Mouse (Mus musculus) mesoderm, embryonic 11.5 days (tissue): ENCODE data around the gene Cacnb1.

Experiments
- DNase-seq: peaks from one replicate; pipeline ENCODE4 v3.0.0-alpha.2; 2012; ENCODE audit warnings: low read depth, low spot score

Cacnb1 gene

GRCm38 (mm10) chr11:97987551-97988526 lies 35.0 kb downstream of the Cacnb1 start:
- peak; percentile 96 for DNase-seq

GRCm38 (mm10) chr11:97986738-97987465 lies 35.9 kb downstream of the Cacnb1 start:
- DNase-seq: no peak

DNA sequence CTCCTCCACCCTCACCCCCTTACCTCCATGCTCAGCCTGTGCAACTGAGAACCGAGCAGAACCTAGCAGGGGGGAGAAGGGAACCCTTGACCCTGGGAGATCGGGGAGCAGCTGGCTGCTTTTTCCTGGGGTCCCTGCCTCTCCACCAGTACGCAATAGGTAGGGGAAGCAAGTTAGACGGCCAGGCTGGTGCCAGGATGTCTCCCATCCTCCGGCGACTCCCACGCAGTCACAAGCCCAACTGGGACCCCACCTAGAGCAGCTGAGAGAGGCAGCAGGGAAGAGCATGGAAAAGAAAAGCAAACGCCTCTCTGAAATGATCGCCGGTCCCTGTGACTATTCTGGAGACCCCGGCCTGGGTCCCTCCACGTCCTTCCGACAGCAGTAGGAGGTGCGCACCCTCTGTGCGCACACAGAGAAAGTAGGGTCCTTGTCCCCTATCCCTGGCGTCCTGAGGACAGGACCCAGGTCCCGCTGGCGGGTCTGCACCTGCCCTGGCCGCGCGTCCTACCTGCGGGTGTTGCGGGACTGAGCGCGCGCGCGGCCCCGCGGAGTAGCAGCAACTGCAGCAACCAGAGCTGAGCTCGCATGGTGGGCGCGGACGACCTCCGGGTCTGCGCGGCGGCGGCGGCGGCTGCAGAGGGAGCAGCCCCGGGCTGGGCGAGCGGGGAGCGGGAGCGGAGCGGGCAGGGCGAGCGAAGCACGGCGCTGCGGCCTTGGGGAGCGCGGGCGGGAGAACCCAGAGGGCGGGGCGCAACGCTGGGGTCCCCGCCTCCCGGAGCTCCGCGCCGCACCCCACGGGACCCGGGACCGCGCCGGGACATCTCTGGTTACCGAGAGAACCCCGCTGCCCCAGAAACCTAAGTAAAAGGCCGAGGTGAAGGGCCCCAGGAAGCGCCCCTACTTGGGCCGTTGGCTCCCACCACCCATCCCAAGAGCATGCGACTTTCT lies 36.8 kb downstream of the Cacnb1 start, which contains the start of gene Plxdc1:
TSS of gene Plxdc1 (minus strand) at position 718 of the 951 bp plus-strand sequence.
- DNase-seq: no peak

DNA sequence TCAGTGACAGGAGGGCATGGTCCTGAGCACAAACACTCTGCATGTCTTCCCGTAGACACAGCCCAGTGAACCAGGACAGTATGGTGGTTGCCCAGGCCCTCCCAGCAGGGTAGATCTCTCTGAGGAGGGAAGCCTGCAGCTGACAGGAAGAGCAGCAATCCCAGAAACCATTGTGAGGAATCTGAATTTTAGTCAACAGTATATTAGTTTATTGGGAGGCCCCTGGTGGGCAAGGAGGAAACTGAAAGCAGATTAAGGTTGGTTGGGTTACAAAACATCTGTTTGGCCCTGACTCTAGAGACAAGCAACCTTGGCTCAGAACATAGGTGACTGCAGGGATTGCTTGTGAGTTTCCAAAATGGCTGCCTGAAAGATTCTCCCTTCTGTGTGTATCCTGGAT lies 38.9 kb downstream of the Cacnb1 start:
- no peak for DNase-seq

- no peak for DNase-seq
Measured at GRCm38 (mm10) chr11:97983506-97983905, 39.3 kb downstream of the Cacnb1 start.

- DNase-seq: no peak
Measured at GRCm38 (mm10) chr11:97982721-97983120, 40.1 kb downstream of the Cacnb1 start.

- DNase-seq: no peak
Measured at GRCm38 (mm10) chr11:97980531-97980966, 42.3 kb downstream of the Cacnb1 start.

DNA sequence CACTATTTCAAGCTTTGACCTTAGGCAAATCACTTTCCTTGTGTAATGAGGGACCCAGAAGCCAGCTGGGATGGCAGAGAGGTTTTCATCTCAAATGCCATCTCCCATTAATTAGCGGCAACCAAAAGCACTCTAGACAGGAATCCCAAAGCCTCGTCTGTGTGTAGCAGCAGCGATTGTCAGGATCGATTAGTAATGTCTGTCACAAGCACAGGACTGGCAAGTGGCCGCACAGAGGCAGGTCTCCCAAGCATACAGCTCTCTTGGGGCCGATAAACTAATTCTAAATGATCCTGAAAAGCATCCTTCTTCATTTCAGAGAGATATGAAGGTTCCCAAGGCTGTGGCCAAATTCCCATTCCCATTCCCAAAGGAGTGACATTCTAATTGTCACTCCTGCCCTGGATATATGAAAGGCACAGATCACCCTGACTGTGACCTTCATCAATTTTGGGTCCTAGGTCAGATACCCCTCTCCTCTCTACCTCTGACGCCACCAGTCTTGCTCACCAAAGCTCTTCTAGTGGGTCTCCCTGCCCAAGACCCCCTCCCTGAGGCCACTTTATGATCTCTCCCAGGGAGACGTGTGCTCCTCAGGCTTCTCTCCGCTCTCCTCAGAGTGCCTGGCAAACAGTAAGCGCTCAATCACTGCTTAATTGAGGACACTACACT lies 42.9 kb downstream of the Cacnb1 start:
- DNase-seq: no peak

GRCm38 (mm10) chr11:97978392-97978791 lies 44.4 kb downstream of the Cacnb1 start:
- DNase-seq: no peak

DNA sequence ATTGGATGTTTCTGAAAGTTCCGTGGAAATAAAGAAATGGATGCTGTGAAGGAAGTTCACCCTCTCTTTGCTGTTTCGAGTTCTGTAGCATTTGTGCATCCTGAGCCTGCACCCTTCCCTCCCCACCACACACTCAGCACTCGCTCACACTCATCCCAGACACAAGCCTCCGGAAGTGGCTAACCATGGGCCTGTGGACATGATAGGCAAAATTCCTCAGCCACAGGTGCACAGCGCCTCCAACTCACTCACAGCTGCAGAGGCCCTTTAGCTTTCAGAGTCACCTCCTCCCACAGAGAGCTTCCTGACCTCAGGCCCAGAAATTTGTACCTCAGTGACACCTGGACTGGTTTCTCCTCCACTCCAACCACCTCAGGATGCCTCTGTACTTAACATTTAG lies 45.0 kb downstream of the Cacnb1 start:
- no peak for DNase-seq

DNA sequence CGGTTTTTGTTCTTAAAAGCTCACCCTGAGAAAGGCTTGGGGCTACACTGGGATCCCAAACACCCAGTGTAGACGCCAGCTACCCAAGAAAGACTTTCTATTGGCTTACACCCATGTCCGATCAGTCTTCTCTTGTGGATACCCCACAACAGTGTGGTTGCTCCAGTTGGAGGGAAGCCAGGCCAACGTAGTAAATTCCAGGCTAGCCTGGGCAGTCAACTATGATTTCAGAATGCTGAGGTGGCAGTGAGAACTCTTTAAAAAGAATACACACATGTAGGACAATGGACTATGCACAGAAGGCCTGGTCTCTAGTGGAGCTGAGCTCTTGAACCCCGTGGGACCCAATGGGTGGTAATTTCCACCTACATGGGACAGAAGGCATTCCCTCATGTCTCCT lies 48.1 kb downstream of the Cacnb1 start:
- no peak for DNase-seq

- DNase-seq: no peak
Measured at GRCm38 (mm10) chr11:97974141-97974540, 48.7 kb downstream of the Cacnb1 start.

- DNase-seq: no peak
Measured at GRCm38 (mm10) chr11:97972434-97972833, 50.4 kb downstream of the Cacnb1 start.

- no peak for DNase-seq
Measured at GRCm38 (mm10) chr11:97971232-97971631, 51.6 kb downstream of the Cacnb1 start.

GRCm38 (mm10) chr11:97970771-97971170 lies 52.1 kb downstream of the Cacnb1 start:
- DNase-seq: no peak

DNA sequence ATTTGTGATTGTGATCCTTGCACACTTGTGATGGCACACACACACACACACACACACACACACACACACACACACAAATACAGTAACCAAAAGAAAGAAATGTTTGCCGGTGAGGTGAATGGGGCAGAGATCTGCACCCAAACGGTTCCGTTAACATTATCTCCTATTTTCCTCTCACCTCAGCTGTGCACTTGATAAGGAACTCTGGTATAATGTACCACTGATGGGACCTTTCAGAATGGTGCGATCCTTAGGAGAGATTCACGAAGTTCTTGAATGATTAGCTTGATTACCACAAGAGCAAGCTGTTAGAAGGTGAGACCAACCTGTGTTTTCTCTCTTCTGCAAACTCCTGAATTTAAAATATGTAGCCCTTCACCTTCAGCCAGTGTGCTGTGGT lies 54.4 kb downstream of the Cacnb1 start:
- no peak for DNase-seq

DNA sequence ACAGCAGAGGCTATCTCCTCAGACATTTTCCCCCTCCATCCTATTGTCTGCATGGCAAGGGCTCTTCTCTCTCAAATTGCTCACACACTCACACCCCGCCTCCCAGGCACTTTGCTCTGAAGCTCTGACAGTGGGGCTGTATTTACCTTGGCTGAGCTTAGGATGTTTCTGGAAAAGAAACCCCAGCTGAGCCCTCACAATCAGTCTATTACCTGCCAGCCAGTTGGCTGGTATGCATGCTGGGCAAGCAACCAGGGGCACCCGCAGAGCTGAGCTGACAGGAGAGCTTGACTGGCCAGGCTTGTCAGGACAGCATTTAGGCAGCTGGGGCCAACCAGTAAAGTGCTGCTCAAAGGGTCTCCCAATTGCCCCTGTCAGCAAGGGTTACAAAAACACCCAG lies 55.7 kb downstream of the Cacnb1 start:
- no peak for DNase-seq

- DNase-seq: no peak
Measured at GRCm38 (mm10) chr11:97960907-97961306, 61.9 kb downstream of the Cacnb1 start.

- DNase-seq: no peak
Measured at GRCm38 (mm10) chr11:97959300-97959680, 63.5 kb downstream of the Cacnb1 start.

DNA sequence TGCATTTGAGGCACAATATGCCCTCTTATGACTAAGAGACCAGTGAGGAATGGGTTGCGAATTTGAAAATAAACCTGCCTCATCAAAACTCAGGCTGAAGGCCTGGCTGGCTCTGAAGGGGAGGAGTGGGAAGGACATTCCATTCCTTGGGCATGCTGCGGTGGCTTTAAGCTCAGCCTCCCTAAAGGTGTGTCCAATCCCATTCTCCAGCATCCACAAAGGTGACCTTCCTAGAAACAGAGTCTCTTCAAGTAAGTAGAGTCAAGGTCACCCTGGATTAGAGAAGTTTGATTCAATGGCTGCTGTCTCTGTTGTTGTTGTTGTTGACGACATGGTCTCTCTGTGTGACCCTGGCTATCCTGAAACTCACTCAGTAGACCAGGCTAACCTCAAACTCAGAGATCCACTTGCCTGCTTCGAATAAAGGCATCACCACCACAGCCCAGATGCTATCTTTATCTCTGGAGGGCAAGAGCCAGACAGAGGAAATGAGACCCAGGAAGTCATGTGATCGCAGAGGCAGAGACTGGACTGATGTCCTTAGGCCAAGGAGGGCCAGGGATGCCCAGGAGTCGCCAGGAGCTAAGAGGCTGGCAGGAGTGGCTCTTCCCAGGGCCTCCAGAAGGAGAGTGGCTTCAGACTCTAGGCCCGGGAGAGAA lies 64.1 kb downstream of the Cacnb1 start:
- no peak for DNase-seq
